Mouse (Mus musculus) forebrain, embryonic 16.5 days (tissue): ENCODE measurements around the gene Bmpr1b. TPM values are rescaled to one million over a fixed set of nuclear protein-coding genes. Genes with fewer than 3 reads are reported as not detected.
A peak's percentile ranks its signal among the peaks of the same experiment; 100 is the strongest.

Experiments used
- ATAC-seq: fragments of 200-750 bp; cut with Nextera tagmentation; 2 replicates; pipeline ENCODE4 v1.8.0; 2017; ENCODE audit warnings: mild to moderate bottlenecking, moderate library complexity
- H3K27ac ChIP-seq: fragments of 300-500 bp; sonication (generic); 2 replicates; pipeline ENCODE4 v1.5.1; 2014; ENCODE audit warnings: low read length, control low read depth
- H3K27me3 ChIP-seq: fragments of 300-500 bp; sonication (generic); replicated peaks from 2 replicates; pipeline ENCODE4 v1.6.1; 2014; ENCODE audit warnings: low read length; ENCODE audit not compliant: control insufficient read depth, insufficient read depth
- H3K36me3 ChIP-seq: fragments of 300-500 bp; sonication (generic); 2 replicates; pipeline ENCODE4 v1.6.1; 2014; ENCODE audit not compliant: control insufficient read depth, insufficient read depth
- H3K4me1 ChIP-seq: fragments of 300-500 bp; sonication (generic); replicated peaks from 2 replicates; pipeline ENCODE4 v1.6.1; 2014; ENCODE audit warnings: low read length; ENCODE audit not compliant: control insufficient read depth, insufficient read depth
- H3K4me2 ChIP-seq: fragments of 300-500 bp; sonication (generic); 2 replicates; pipeline ENCODE4 v1.6.1; 2014; ENCODE audit warnings: mild to moderate bottlenecking, low read length, control low read depth
- H3K4me3 ChIP-seq: fragments of 300-500 bp; sonication (generic); replicated peaks from 2 replicates; pipeline ENCODE4 v1.5.1; 2014; ENCODE audit warnings: mild to moderate bottlenecking, low read length, control low read depth
- H3K9ac ChIP-seq: fragments of 300-500 bp; sonication (generic); replicated peaks from 2 replicates; pipeline ENCODE4 v1.6.1; 2014; ENCODE audit warnings: low read depth, low read length, control low read depth
- H3K9me3 ChIP-seq: fragments of 300-500 bp; sonication (generic); 2 replicates; pipeline ENCODE4 v1.6.1; 2016; ENCODE audit warnings: low read length; ENCODE audit not compliant: control insufficient read depth
- WGBS: fragments of 180-500 bp; shearing (Covaris S2); extraction: QIAGEN DNeasy Blood & Tissue Kit; methylation state at CpG from one replicate; pipeline ENCODE4 v1.1.7; 2014; 5-methylcytosine and 5-hydroxymethylcytosine counted together
- polyA plus RNA-seq: library from polyadenylated mRNA; unstranded; fragments of >200 nt; fragmentation: Nextera tagmentation; extraction: Ambion mirVana; gene quantifications from 2 replicates; pipeline ENCODE4 v1.2.1, GENCODE M21; 2015

Gene Bmpr1b
- polyA plus RNA-seq, 1 experiment from 2014 or later: 5.0 TPM

DNA sequence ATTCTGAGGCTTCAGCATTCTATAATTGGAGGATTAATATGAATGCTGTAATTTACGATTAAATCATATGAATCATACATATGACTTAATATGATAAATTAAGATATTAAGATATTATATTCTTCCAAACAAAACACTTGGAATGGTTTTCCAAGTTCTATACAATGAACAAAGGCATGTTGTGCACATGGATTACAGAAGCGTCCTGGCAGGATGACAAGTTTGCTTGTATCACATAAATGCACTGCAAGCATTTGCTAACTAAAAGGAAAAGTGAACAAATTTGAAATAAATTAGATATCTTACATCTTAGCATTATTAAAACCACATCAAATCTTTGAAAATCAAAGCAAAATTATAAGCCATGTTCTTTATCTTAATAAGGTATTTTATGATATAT, 222.4 kb downstream of the Bmpr1b start:
- no peak overlapping the region for H3K4me2 ChIP-seq
- H3K9me3 ChIP-seq: no peaks in the 10 kb centered on the region
- no peak overlapping the region for H3K9ac ChIP-seq
- H3K36me3 ChIP-seq: no peaks in the 10 kb centered on the region
- no peak overlapping the region for H3K27ac ChIP-seq
- H3K27me3 ChIP-seq: no peaks in the 10 kb centered on the region
- WGBS: 77% methylated on average over 2 of the region's 2 CpGs
- peaks cover 9% of the 10 kb centered on the region for H3K4me1 ChIP-seq
- ATAC-seq: no peak
- H3K4me3 ChIP-seq: no peak overlapping the region

- Histone ChIP-seq H3K9me3 (no peaks in the 10 kb centered on the region), H3K4me2 (no peak overlapping the region), H3K4me1 (no peaks in the 10 kb centered on the region), H3K27me3 (no peaks in the 10 kb centered on the region), H3K9ac (no peak overlapping the region), H3K4me3 (no peak overlapping the region), H3K27ac (no peak overlapping the region), H3K36me3 (no peaks in the 10 kb centered on the region)
- 9% methylated on average over 3 of the region's 3 CpGs for WGBS
- ATAC-seq: peak; percentile 69
Measured at GRCm38 (mm10) chr3:141943317-141943742, 225.9 kb downstream of the Bmpr1b start.

GRCm38 (mm10) chr3:141940207-141940606, 229.0 kb downstream of the Bmpr1b start:
- Histone ChIP-seq H3K27me3 (no peaks in the 10 kb centered on the region), H3K4me2 (no peak overlapping the region), H3K9ac (no peak overlapping the region), H3K4me3 (no peak overlapping the region), H3K36me3 (no peaks in the 10 kb centered on the region), H3K4me1 (peaks cover 8% of the 10 kb centered on the region), H3K27ac (no peak overlapping the region), H3K9me3 (no peaks in the 10 kb centered on the region)
- 63% methylated on average over 5 of the region's 5 CpGs for WGBS
- ATAC-seq: no peak

DNA sequence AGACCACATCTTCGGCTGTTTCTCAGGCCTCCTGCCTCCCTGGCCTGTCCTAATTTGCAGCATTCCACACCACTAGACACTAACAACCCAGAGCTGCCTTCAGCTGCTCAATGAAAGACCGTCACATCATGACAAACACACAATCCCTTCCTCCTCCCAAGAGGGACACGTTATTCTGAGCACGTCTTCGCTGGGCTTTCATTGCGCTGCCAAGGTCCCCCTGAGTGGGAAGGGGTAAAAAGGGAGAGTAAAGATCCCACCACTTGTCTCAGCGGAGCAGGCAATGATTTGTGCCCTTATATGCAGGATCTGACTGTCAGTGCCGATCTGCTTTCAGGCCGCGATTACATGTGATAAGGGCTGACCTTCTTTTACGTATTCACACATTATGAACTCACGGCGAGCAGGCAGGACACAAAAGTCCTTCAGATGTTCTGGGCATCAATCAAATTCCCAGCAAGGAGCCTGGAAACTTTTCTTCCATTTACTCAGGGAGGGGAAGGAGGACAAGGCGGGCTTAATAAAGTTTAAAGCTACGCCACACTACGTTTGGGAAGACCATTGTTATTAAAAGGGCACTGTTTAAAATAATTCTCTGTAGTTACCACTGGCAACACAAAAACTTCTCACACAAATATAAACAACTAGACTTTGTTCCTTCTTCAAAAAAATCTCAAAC, 232.5 kb downstream of the Bmpr1b start:
- Histone ChIP-seq H3K4me1 (peaks cover 26% of the 10 kb centered on the region), H3K4me3 (peak overlapping the region; percentile 7), H3K9ac (peak overlapping the region; percentile 32; the same call in 1 of the 2 replicates)

GRCm38 (mm10) chr3:141932956-141933355, 236.3 kb downstream of the Bmpr1b start:
- Histone ChIP-seq H3K9me3 (no peaks in the 10 kb centered on the region), H3K4me1 (peaks cover 32% of the 10 kb centered on the region), H3K4me3 (no peak overlapping the region), H3K27ac (peak overlapping the region; percentile 56), H3K36me3 (no peaks in the 10 kb centered on the region), H3K27me3 (no peaks in the 10 kb centered on the region), H3K4me2 (peak overlapping the region; percentile 9), H3K9ac (no peak overlapping the region)
- ATAC-seq: peak; percentile 63
- WGBS: 8% methylated on average over 3 of the region's 3 CpGs

More for the DNA sequence above, 232.5 kb downstream of the Bmpr1b start:
- Histone ChIP-seq H3K4me2 (peak overlapping the region; percentile 47), H3K36me3 (no peaks in the 10 kb centered on the region), H3K27me3 (no peaks in the 10 kb centered on the region), H3K9me3 (no peaks in the 10 kb centered on the region), H3K27ac (peak overlapping the region; percentile 50)
- ATAC-seq: peak; percentile 78
- WGBS: 4% methylated on average over 16 of the region's 16 CpGs

GRCm38 (mm10) chr3:141931372-141932092, 237.7 kb downstream of the Bmpr1b start:
- H3K4me3 ChIP-seq: peak overlapping the region; percentile 26
- H3K9ac ChIP-seq: peak overlapping the region; percentile 45
- H3K27me3 ChIP-seq: no peaks in the 10 kb centered on the region
- H3K4me1 ChIP-seq: peaks cover 27% of the 10 kb centered on the region
- H3K4me2 ChIP-seq: peak overlapping the region; percentile 49
- peak overlapping the region; percentile 44 for H3K27ac ChIP-seq
- H3K36me3 ChIP-seq: no peaks in the 10 kb centered on the region
- no peaks in the 10 kb centered on the region for H3K9me3 ChIP-seq
- 2% methylated on average over 10 of the region's 10 CpGs for WGBS
- peak; percentile 54 for ATAC-seq

DNA sequence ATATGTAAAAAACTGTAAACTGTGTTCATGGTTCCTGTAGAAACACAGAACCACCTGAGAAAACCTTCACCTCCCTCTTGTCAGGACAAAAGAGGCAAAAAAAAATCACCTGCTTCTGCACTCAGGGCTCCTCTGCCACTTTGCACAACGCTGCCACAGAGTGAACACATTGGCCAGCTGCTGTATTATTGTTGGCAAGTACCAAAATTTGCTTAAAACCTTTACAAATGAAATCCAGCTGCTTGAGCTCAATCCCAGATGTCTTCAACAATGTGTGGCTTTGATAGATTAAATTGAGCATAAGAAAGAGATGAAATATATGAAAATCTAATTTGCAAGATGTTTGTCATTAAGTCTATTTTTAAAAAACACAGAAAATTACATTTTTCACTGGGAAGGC, 245.8 kb downstream of the Bmpr1b start:
- Histone ChIP-seq H3K36me3 (no peaks in the 10 kb centered on the region), H3K9ac (no peak overlapping the region), H3K9me3 (no peaks in the 10 kb centered on the region), H3K4me3 (no peak overlapping the region), H3K4me1 (no peaks in the 10 kb centered on the region), H3K27me3 (no peaks in the 10 kb centered on the region), H3K27ac (no peak overlapping the region), H3K4me2 (no peak overlapping the region)
- WGBS: 23% methylated on average over 1 of the region's 1 CpGs
- no peak for ATAC-seq

GRCm38 (mm10) chr3:141921161-141921560, 248.1 kb downstream of the Bmpr1b start:
- Histone ChIP-seq H3K4me2 (no peak overlapping the region), H3K9ac (no peak overlapping the region), H3K4me3 (no peak overlapping the region), H3K9me3 (no peaks in the 10 kb centered on the region), H3K27me3 (no peaks in the 10 kb centered on the region), H3K36me3 (no peaks in the 10 kb centered on the region), H3K27ac (no peak overlapping the region), H3K4me1 (no peaks in the 10 kb centered on the region)
- ATAC-seq: no peak
- WGBS: 61% methylated on average over 4 of the region's 4 CpGs

GRCm38 (mm10) chr3:141919661-141920060, 249.6 kb downstream of the Bmpr1b start:
- Histone ChIP-seq H3K9ac (no peak overlapping the region), H3K4me1 (no peaks in the 10 kb centered on the region), H3K4me2 (no peak overlapping the region), H3K27me3 (no peaks in the 10 kb centered on the region), H3K27ac (no peak overlapping the region), H3K4me3 (no peak overlapping the region), H3K9me3 (no peaks in the 10 kb centered on the region), H3K36me3 (no peaks in the 10 kb centered on the region)
- WGBS: 29% methylated on average over 3 of the region's 3 CpGs
- ATAC-seq: no peak
